Mouse (Mus musculus) heart, embryonic 11.5 days (tissue): ENCODE measurements at regions not wholly inside any gene's neighbourhood (a gene's known extent, or its start where the extent isn't known, plus 50 kb on each side); places are given as distances from the start of the nearest gene placed in this dataset.
A peak's percentile ranks its signal among the peaks of the same experiment; 100 is the strongest.

Experiments
- ATAC-seq: fragments of 200-750 bp; cut with Nextera tagmentation; replicated peaks from 2 replicates; pipeline ENCODE4 v1.8.0; 2017; ENCODE audit warnings: moderate library complexity; ENCODE audit not compliant: insufficient number of reproducible peaks, low FRiP score, low TSS enrichment
- H3K27ac ChIP-seq: fragments of 300-500 bp; sonication (generic); 2 replicates; pipeline ENCODE4 v1.5.1; 2014; ENCODE audit warnings: mild to moderate bottlenecking, low read depth, low read length
- H3K27me3 ChIP-seq: fragments of 300-500 bp; sonication (generic); 2 replicates; pipeline ENCODE4 v1.6.1; 2014; ENCODE audit warnings: mild to moderate bottlenecking, low read length, mixed read lengths; ENCODE audit not compliant: control insufficient read depth, insufficient read depth
- H3K36me3 ChIP-seq: fragments of 300-500 bp; sonication (generic); 2 replicates; pipeline ENCODE4 v1.6.1; 2014; ENCODE audit warnings: mild to moderate bottlenecking, low read length, moderate library complexity, mixed read lengths; ENCODE audit not compliant: control insufficient read depth, insufficient read depth
- H3K4me1 ChIP-seq: fragments of 300-500 bp; sonication (generic); 2 replicates; pipeline ENCODE4 v1.6.1; 2014; ENCODE audit warnings: low read length; ENCODE audit not compliant: control insufficient read depth, insufficient read depth
- H3K4me2 ChIP-seq: fragments of 300-500 bp; sonication (generic); 2 replicates; pipeline ENCODE4 v1.6.1; 2014; ENCODE audit warnings: mild to moderate bottlenecking, moderate library complexity
- H3K4me3 ChIP-seq: fragments of 300-500 bp; sonication (generic); 2 replicates; pipeline ENCODE4 v1.5.1; 2014; ENCODE audit warnings: low read depth, low read length
- H3K9ac ChIP-seq: fragments of 300-500 bp; sonication (generic); 2 replicates; pipeline ENCODE4 v1.6.1; 2014; ENCODE audit warnings: mild to moderate bottlenecking, low read depth, low read length, moderate library complexity
- H3K9me3 ChIP-seq: fragments of 300-500 bp; sonication (generic); replicated peaks from 2 replicates; pipeline ENCODE4 v1.6.1; 2016; ENCODE audit warnings: low read length; ENCODE audit not compliant: control insufficient read depth
- WGBS: fragments of 180-500 bp; shearing (Covaris S2); extraction: QIAGEN DNeasy Blood & Tissue Kit; methylation state at CpG from one replicate; pipeline ENCODE4 v1.1.7; 2014; ENCODE audit not compliant: insufficient replicate concordance; 5-methylcytosine and 5-hydroxymethylcytosine counted together

GRCm38 (mm10) chr10:30002950-30003636 lies 197.3 kb downstream of the Cenpw start:
- Histone ChIP-seq H3K27ac (no peak overlapping the region), H3K9me3 (no peaks in the 10 kb centered on the region), H3K36me3 (no peaks in the 10 kb centered on the region), H3K27me3 (no peaks in the 10 kb centered on the region), H3K4me1 (no peaks in the 10 kb centered on the region), H3K4me3 (no peak overlapping the region), H3K4me2 (no peak overlapping the region), H3K9ac (no peak overlapping the region)
- 69% methylated on average over 6 of the region's 6 CpGs for WGBS
- 0 out of 2 replicates have a peak, but pooled peaks have one; percentile 42 for ATAC-seq

DNA sequence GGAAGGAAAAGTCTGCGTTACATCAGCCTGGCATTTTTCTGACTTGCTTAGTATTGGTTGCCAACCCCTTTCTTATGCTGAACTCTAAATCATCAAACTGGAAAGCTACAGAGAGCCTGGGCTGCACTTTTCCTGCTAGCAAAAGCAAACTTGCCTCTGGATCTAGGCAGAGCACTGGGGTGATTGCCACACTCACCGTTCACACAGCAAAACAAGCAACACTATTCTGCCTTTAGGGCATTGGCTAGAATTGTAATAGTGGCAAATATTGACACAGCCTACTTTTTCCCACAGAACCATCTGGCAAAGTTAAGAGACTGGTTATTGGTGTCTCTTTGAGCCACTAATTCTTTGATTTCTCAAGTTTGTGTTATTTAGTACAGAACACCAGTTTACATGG lies 199.5 kb downstream of the Cenpw start:
- 79% methylated on average over 2 of the region's 2 CpGs for WGBS
- Histone ChIP-seq H3K4me3 (no peak overlapping the region), H3K9me3 (no peaks in the 10 kb centered on the region), H3K4me2 (no peak overlapping the region), H3K9ac (no peak overlapping the region), H3K27ac (no peak overlapping the region), H3K36me3 (no peaks in the 10 kb centered on the region), H3K27me3 (no peaks in the 10 kb centered on the region), H3K4me1 (no peaks in the 10 kb centered on the region)
- no peak for ATAC-seq

GRCm38 (mm10) chr10:29981539-29981938 lies 218.8 kb downstream of the Cenpw start:
- 75% methylated on average over 2 of the region's 2 CpGs for WGBS
- Histone ChIP-seq H3K9me3 (no peaks in the 10 kb centered on the region), H3K9ac (no peak overlapping the region), H3K27me3 (no peaks in the 10 kb centered on the region), H3K4me1 (no peaks in the 10 kb centered on the region), H3K27ac (no peak overlapping the region), H3K4me3 (no peak overlapping the region), H3K4me2 (no peak overlapping the region), H3K36me3 (no peaks in the 10 kb centered on the region)
- no peak for ATAC-seq
